Mouse (Mus musculus): ENCODE data around the gene Gm11549. TPM values are rescaled to one million over a fixed set of nuclear protein-coding genes. Genes with fewer than 3 reads are reported as not detected.

The Gm11549 gene
- not detected in 2 replicates for total RNA-seq (2017)

DNA sequence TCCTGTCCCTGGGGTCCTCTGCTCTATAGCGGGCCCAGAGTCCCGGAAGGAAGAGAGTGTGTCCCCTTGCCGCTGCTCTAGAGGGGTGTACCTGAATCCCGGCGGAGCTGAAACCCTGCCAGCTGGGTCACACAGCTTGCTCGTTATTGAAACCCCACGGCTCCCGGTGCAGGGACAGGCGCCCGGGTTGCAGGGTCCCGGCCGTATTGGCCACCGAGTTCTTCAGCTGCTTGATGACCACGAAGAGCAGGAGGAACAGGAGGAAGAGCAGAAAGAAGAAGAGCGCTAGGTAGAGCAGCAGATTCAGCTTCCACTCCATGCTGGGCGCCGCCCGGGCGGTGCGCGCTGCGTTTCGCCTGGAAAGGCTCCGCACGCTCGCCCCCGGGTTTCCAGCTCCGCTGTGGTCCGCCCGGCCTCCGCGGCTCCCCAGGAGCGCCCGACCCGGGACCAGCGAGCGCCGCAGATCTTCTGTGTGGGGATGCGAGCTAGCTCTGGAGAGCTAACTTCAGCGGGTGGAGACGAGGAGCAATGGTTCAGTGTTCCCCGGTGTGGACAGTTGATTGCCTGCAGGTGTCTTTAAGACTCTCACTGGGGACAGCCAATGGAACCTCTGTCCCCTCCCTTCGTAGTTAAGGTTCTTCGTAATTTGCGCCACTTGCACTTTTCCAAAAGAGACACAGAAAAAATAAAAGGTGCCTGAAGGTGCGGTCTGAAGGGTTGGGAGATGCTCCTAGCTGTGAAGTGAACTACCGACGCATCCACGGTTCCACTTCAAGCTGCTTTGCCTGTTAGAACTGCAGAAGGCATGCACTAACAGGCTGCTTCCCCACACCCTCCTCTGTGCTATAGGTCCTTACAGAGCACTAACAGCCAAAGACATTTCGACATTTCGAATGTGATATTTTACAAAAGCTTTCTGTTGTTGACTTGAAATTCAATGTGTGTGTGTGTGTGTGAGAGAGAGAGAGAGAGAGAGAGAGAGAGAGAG, at the start of gene Gm11549:
Gene Gm11549, minus strand, starts transcription at position 741 of the 988 bp plus-strand sequence.
- peak; percentile 37 to 39; a peak in 2 of 4 replicates for ATAC-seq (replicated peaks in 1 of 2; ENCODE audit: insufficient read depth in 1 of 2, low FRiP score in 2 of 2, low TSS enrichment in 1 of 2, low read depth in 1 of 2, poor library complexity in 2 of 2, severe bottlenecking in 2 of 2)

GRCm38 (mm10) chr3:36569836-36570235, 48.2 kb upstream of the Gm11549 start:
- ATAC-seq (replicated peaks in 1 of 2; ENCODE audit: insufficient read depth in 1 of 2, low FRiP score in 2 of 2, low TSS enrichment in 1 of 2, low read depth in 1 of 2, poor library complexity in 2 of 2, severe bottlenecking in 2 of 2): no peak

DNA sequence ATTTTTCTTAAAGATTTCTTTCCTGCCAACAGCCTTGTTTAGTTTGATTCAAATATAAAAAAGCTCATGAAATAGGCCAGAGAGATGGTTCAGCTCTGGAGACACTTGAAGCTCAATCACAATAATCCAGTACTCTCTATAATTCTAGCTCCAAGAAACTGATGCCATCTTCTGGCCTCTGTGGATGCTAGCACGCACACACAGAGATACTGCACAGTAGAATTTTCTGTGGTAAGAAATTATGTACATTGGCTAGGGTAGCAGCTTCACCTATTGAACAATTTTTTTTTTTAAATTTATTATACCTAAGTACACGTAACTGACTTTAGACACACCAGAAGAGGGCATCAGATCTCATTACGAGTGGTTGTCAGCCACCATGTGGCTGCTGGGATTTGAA, 42.1 kb upstream of the Gm11549 start:
- ATAC-seq (replicated peaks in 1 of 2; ENCODE audit: insufficient read depth in 1 of 2, low FRiP score in 2 of 2, low TSS enrichment in 1 of 2, low read depth in 1 of 2, poor library complexity in 2 of 2, severe bottlenecking in 2 of 2): no peak

- no peak for ATAC-seq (replicated peaks in 1 of 2; ENCODE audit: insufficient read depth in 1 of 2, low FRiP score in 2 of 2, low TSS enrichment in 1 of 2, low read depth in 1 of 2, poor library complexity in 2 of 2, severe bottlenecking in 2 of 2)
Observed at GRCm38 (mm10) chr3:36559606-36560005, 38.0 kb upstream of the Gm11549 start.

GRCm38 (mm10) chr3:36557601-36558000, 36.0 kb upstream of the Gm11549 start:
- ATAC-seq (replicated peaks in 1 of 2; ENCODE audit: insufficient read depth in 1 of 2, low FRiP score in 2 of 2, low TSS enrichment in 1 of 2, low read depth in 1 of 2, poor library complexity in 2 of 2, severe bottlenecking in 2 of 2): no peak

DNA sequence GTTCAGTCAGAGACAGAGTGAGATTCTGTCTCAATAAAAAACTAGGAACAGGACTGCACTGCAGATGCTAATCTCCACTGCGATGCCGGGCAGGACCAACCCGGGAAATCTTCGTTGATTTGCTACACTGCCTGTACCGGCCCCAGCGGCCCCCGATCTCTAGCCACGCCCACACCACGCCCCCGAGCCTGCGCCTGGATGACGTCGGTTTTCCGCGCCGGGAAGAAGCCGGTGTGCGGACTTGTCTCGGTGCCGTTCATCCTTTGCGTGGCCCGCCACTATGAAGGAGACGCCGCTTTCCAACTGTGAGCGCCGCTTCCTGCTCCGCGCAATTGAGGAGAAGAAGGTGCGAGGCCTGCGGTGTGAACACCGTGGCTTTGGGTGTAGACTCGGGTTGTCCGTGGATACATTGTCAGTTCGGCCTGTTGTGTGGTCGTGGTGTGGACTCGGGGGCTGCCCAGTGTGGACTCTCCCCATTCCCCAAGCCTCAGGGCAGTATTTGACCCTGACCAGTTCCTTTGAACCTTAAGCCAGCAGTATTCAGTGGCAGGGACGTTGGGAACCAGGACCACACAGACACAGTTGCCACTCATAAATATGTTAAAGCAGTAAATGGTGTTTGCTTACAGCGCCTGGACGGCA, 30.9 kb upstream of the Gm11549 start, which contains the start of gene Exosc9:
Gene Exosc9, plus strand, starts transcription at position 201 of the 642 bp plus-strand sequence.
- ATAC-seq (replicated peaks in 1 of 2; ENCODE audit: insufficient read depth in 1 of 2, low FRiP score in 2 of 2, low TSS enrichment in 1 of 2, low read depth in 1 of 2, poor library complexity in 2 of 2, severe bottlenecking in 2 of 2): peak; percentile 95 to 97

- peak; percentile 23 to 52 for ATAC-seq (replicated peaks in 1 of 2; ENCODE audit: insufficient read depth in 1 of 2, low FRiP score in 2 of 2, low TSS enrichment in 1 of 2, low read depth in 1 of 2, poor library complexity in 2 of 2, severe bottlenecking in 2 of 2)
Observed at GRCm38 (mm10) chr3:36551851-36552384, 30.3 kb upstream of the Gm11549 start.

GRCm38 (mm10) chr3:36551343-36551742, 29.7 kb upstream of the Gm11549 start:
- ATAC-seq (replicated peaks in 1 of 2; ENCODE audit: insufficient read depth in 1 of 2, low FRiP score in 2 of 2, low TSS enrichment in 1 of 2, low read depth in 1 of 2, poor library complexity in 2 of 2, severe bottlenecking in 2 of 2): no peak

- no peak for ATAC-seq (replicated peaks in 1 of 2; ENCODE audit: insufficient read depth in 1 of 2, low FRiP score in 2 of 2, low TSS enrichment in 1 of 2, low read depth in 1 of 2, poor library complexity in 2 of 2, severe bottlenecking in 2 of 2)
Observed at GRCm38 (mm10) chr3:36544961-36545360, 23.3 kb upstream of the Gm11549 start.

DNA sequence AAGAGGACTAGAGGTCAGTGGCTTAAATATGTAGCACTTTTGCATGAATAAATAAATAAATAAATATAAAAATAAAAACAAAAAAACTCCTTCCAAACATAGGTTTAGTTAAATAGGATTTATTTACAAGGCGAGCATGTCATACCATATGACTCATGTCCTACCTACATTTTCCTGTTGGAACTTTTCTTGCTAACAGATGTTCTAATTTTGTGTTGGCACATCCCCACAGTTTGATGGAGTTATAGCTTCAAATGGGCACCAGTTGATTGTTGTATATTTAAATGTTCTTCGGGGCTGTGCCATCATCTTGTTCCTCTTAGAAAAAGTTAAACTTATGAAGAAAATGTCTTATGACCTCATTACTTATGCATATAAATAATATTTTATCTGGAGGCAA, 19.8 kb upstream of the Gm11549 start:
- no peak for ATAC-seq (replicated peaks in 1 of 2; ENCODE audit: insufficient read depth in 1 of 2, low FRiP score in 2 of 2, low TSS enrichment in 1 of 2, low read depth in 1 of 2, poor library complexity in 2 of 2, severe bottlenecking in 2 of 2)

DNA sequence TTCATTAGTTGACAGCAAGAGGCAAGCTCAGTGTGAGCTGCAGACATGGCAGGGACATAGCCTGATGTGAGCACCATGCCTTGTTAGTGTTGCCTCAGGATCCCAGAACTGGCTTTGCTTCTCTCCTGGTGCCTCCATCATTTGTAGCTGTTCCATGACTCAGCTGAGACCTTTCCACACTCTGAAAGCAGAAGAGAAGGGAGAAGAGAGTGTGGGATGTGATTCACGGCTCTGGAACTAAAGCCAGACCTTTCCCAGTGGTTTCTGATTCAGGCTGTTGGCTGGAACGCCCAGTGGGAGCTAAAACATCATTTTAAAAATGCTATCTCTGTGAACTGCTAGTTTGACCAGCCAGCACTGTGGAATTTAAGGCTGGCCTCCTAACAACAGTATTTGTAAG, 19.1 kb upstream of the Gm11549 start:
- ATAC-seq (replicated peaks in 1 of 2; ENCODE audit: insufficient read depth in 1 of 2, low FRiP score in 2 of 2, low TSS enrichment in 1 of 2, low read depth in 1 of 2, poor library complexity in 2 of 2, severe bottlenecking in 2 of 2): no peak

DNA sequence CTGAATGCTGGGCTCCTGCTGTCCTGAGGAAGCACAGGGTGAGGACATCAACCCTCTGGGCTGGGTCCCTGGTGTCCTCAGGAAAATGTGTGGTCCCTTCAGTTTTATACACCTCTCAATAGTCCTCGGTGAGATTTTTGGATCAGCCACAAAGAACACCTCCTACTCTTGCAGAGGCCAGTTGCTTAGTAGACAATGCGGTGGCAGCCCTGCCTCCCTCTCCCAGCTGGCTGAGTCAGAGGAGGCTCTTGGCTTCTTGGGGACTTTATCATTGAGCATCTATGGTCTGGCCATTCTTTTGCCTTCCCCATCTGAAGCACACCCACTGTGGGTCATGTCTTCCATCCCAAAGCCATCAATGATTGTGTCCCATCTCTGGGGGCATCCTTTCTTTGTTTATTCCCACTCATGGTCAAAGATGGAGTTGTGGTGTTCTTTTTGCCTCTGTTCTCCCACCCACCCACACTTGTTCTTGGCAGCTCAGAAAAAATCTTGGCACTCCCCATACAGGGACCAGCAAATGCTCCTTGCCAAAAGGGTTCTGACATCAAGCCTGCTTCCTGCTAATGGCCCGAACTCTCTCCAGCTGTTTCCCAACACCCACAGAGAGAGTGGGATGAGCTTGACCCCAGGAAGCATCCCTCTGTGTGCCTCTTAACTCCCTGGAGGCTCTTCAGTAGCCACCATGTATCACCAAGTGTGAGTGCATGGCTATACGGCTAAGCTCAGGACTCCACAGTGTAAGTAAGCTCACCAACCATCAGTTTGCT, 16.3 kb upstream of the Gm11549 start:
- ATAC-seq (replicated peaks in 1 of 2; ENCODE audit: insufficient read depth in 1 of 2, low FRiP score in 2 of 2, low TSS enrichment in 1 of 2, low read depth in 1 of 2, poor library complexity in 2 of 2, severe bottlenecking in 2 of 2): no peak

DNA sequence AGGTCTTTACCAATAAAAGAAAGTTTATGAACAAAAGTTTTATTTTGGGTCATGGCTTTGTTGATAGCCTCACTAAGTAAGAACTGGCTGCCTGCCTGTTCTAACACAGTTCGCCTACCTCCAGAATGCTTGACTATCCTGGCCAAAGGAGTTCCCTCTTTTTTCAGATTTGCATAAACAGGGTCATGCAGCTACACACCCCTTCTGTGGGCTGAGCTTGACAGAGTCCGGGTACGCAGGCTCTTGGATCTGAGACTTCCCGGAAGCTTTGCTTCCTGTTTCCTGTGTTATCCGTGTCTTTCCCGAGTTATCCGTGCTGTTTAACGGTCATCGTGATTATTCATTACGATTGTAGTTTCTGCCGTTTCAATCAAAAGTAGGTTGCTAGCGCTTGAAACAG, 14.4 kb upstream of the Gm11549 start:
- ATAC-seq (replicated peaks in 1 of 2; ENCODE audit: insufficient read depth in 1 of 2, low FRiP score in 2 of 2, low TSS enrichment in 1 of 2, low read depth in 1 of 2, poor library complexity in 2 of 2, severe bottlenecking in 2 of 2): 0 out of 4 replicates have a peak, but pooled peaks of 1 of the 2 experiments have one; percentile 28

- ATAC-seq (replicated peaks in 1 of 2; ENCODE audit: insufficient read depth in 1 of 2, low FRiP score in 2 of 2, low TSS enrichment in 1 of 2, low read depth in 1 of 2, poor library complexity in 2 of 2, severe bottlenecking in 2 of 2): peak; percentile 43 to 58; a peak in 3 of 4 replicates
Observed at GRCm38 (mm10) chr3:36533201-36533672, 11.6 kb upstream of the Gm11549 start.

DNA sequence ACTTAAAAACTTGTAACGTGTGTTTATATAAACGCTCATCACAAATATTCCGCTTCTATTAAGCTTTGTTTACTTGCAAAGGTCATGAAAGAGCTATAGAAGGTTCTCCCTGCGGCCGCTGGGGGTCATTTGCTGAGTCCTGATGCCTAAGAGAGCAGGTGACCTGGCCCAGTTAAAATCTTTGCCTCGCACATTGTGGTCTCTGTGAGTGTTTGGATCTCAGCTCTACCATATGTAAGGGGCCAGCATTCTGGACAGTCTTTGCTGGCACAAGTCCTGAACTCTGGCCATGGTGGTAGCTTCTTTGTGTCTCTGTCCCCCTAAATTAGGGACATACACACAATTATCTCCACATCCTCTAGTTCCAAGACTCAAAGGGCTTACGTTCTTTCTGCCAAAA, 11.1 kb upstream of the Gm11549 start:
- no peak for ATAC-seq (replicated peaks in 1 of 2; ENCODE audit: insufficient read depth in 1 of 2, low FRiP score in 2 of 2, low TSS enrichment in 1 of 2, low read depth in 1 of 2, poor library complexity in 2 of 2, severe bottlenecking in 2 of 2)

DNA sequence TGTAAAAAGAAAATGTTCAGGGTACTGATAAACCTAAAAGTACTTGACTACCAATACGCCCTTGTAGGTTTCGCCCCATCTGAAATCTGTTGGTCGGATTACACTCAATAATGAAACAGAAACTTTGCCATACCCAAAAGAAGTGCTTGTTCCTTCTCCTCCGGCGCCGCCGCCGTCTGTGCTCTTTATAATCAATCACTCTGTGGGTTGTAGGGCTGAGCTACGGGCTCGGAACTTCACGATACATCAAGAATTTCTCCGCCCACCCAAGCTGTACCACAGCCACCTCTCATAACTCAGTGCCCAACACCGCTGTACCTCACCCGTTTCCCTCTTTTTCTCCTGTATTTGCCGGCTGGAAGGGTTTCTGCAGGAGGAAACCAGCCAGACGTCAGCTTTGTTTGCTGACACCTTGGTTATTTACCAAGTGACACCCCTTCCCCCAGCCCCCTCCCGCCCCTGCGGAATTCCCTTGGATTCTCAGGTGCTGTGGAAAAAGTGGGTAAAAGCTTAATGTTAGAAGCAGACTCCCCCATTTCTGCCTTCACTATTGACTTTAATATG, 10.4 kb upstream of the Gm11549 start:
- ATAC-seq (replicated peaks in 1 of 2; ENCODE audit: insufficient read depth in 1 of 2, low FRiP score in 2 of 2, low TSS enrichment in 1 of 2, low read depth in 1 of 2, poor library complexity in 2 of 2, severe bottlenecking in 2 of 2): peak; percentile 85 to 89

GRCm38 (mm10) chr3:36531242-36531641, 9.6 kb upstream of the Gm11549 start:
- ATAC-seq (replicated peaks in 1 of 2; ENCODE audit: insufficient read depth in 1 of 2, low FRiP score in 2 of 2, low TSS enrichment in 1 of 2, low read depth in 1 of 2, poor library complexity in 2 of 2, severe bottlenecking in 2 of 2): no peak
